Mouse (Mus musculus) macrophage (primary cell): ENCODE results near the gene Gbf1. TPM values are rescaled to one million over a fixed set of nuclear protein-coding genes. Genes with fewer than 3 reads are reported as not detected.
"Not testable (repeated sequence)": the region's sequence is repeated elsewhere in the genome, so short reads cannot be mapped to it uniquely, and the experiment has no call there.

Experiments
- H3K27ac ChIP-seq: fragments of 350-480 bp; formaldehyde crosslinking; 2 replicates; pipeline ENCODE4 v1.9.0; 2021
- H3K36me3 ChIP-seq: fragments of 350-480 bp; formaldehyde crosslinking; 2 replicates; pipeline ENCODE4 v1.9.0; 2021; ENCODE audit errors: inconsistent target
- H3K4me3 ChIP-seq: fragments of 350-480 bp; formaldehyde crosslinking; 2 replicates; pipeline ENCODE4 v1.9.0; 2021; ENCODE audit errors: inconsistent target
- H3K79me2 ChIP-seq: fragments of 350-480 bp; formaldehyde crosslinking; 2 replicates; pipeline ENCODE4 v1.9.0; 2021; ENCODE audit errors: inconsistent target
- WGBS: methylation state at CpG from one replicate; pipeline ENCODE4 v1.1.7; 2026; ENCODE audit warnings: inconsistent platforms; ENCODE audit not compliant: missing documents; 5-methylcytosine and 5-hydroxymethylcytosine counted together
- polyA plus RNA-seq: library from polyadenylated mRNA; stranded (reverse); fragments of 250-400 nt; gene quantifications from 3 replicates; pipeline ENCODE4 v1.2.4, GENCODE M21; 2018; ENCODE audit warnings: inconsistent platforms

Gene Gbf1
- polyA plus RNA-seq, 1 experiment from 2014 or later = 52.8 TPM

GRCm38 (mm10) chr19:46175173-46175572 lies 22.9 kb downstream of the Gbf1 start:
- peaks cover 5% of the 10 kb centered on the region; the same call in 1 of the 2 replicates for H3K36me3 ChIP-seq
- H3K27ac ChIP-seq = no peak overlapping the region
- no peaks in the 10 kb centered on the region for H3K79me2 ChIP-seq
- no peak overlapping the region for H3K4me3 ChIP-seq

- Histone ChIP-seq H3K27ac (no peak overlapping the region), H3K4me3 (no peak overlapping the region), H3K36me3 (no peaks in the 10 kb centered on the region), H3K79me2 (no peaks in the 10 kb centered on the region)
- 89% methylated on average over 5 of the region's 5 CpGs for WGBS
Measured at GRCm38 (mm10) chr19:46177046-46177445, 24.7 kb downstream of the Gbf1 start.

- Histone ChIP-seq H3K27ac (no peak overlapping the region), H3K36me3 (no peaks in the 10 kb centered on the region), H3K4me3 (no peak overlapping the region), H3K79me2 (no peaks in the 10 kb centered on the region)
- WGBS = 85% methylated on average over 2 of the region's 2 CpGs
Measured at GRCm38 (mm10) chr19:46180274-46180673, 28.0 kb downstream of the Gbf1 start.

GRCm38 (mm10) chr19:46182241-46182640 lies 29.9 kb downstream of the Gbf1 start:
- Histone ChIP-seq H3K27ac (no peak overlapping the region), H3K79me2 (no peaks in the 10 kb centered on the region), H3K36me3 (no peaks in the 10 kb centered on the region), H3K4me3 (no peak overlapping the region)
- WGBS = 98% methylated on average over 3 of the region's 3 CpGs

- no peaks in the 10 kb centered on the region for H3K36me3 ChIP-seq
- no peaks in the 10 kb centered on the region; the same call in 1 of the 2 replicates for H3K79me2 ChIP-seq
- no peak overlapping the region for H3K27ac ChIP-seq
- 26% methylated on average over 3 of the region's 3 CpGs for WGBS
- H3K4me3 ChIP-seq = no peak overlapping the region
Measured at GRCm38 (mm10) chr19:46186611-46187010, 34.3 kb downstream of the Gbf1 start.

GRCm38 (mm10) chr19:46187203-46187602 lies 34.9 kb downstream of the Gbf1 start:
- Histone ChIP-seq H3K36me3 (no peaks in the 10 kb centered on the region), H3K27ac (no peak overlapping the region), H3K79me2 (no peaks in the 10 kb centered on the region; the same call in 1 of the 2 replicates), H3K4me3 (no peak overlapping the region)
- 76% methylated on average over 2 of the region's 2 CpGs for WGBS

GRCm38 (mm10) chr19:46198293-46198692 lies 46.0 kb downstream of the Gbf1 start:
- WGBS = 100% methylated on average over 3 of the region's 3 CpGs
- H3K27ac ChIP-seq = no peak overlapping the region
- H3K4me3 ChIP-seq = no peak overlapping the region
- H3K79me2 ChIP-seq = no peaks in the 10 kb centered on the region
- H3K36me3 ChIP-seq = no peaks in the 10 kb centered on the region

GRCm38 (mm10) chr19:46198891-46199290 lies 46.6 kb downstream of the Gbf1 start:
- H3K4me3 ChIP-seq = no peak overlapping the region

GRCm38 (mm10) chr19:46204166-46204565 lies 51.9 kb downstream of the Gbf1 start:
- Histone ChIP-seq H3K27ac (no peak overlapping the region), H3K36me3 (no peaks in the 10 kb centered on the region), H3K4me3 (no peak overlapping the region), H3K79me2 (no peaks in the 10 kb centered on the region)
- WGBS = 97% methylated on average over 6 of the region's 6 CpGs

More at GRCm38 (mm10) chr19:46198891-46199290, 46.6 kb downstream of the Gbf1 start:
- WGBS = 51% methylated on average over 5 of the region's 5 CpGs
- Histone ChIP-seq H3K79me2 (no peaks in the 10 kb centered on the region), H3K36me3 (no peaks in the 10 kb centered on the region), H3K27ac (no peak overlapping the region)

GRCm38 (mm10) chr19:46205680-46206079 lies 53.4 kb downstream of the Gbf1 start:
- no peak overlapping the region for H3K27ac ChIP-seq
- no peak overlapping the region for H3K4me3 ChIP-seq
- 96% methylated on average over 5 of the region's 6 CpGs for WGBS

GRCm38 (mm10) chr19:46210951-46211350 lies 58.6 kb downstream of the Gbf1 start:
- Histone ChIP-seq H3K79me2 (no peaks in the 10 kb centered on the region), H3K4me3 (no peak overlapping the region), H3K27ac (no peak overlapping the region), H3K36me3 (no peaks in the 10 kb centered on the region)

More at GRCm38 (mm10) chr19:46205680-46206079, 53.4 kb downstream of the Gbf1 start:
- H3K79me2 ChIP-seq = no peaks in the 10 kb centered on the region
- H3K36me3 ChIP-seq = no peaks in the 10 kb centered on the region

- Histone ChIP-seq H3K36me3 (no peaks in the 10 kb centered on the region), H3K27ac (no peak overlapping the region), H3K79me2 (no peaks in the 10 kb centered on the region), H3K4me3 (no peak overlapping the region)
- WGBS = 76% methylated on average over 5 of the region's 5 CpGs
Measured at GRCm38 (mm10) chr19:46214541-46214940, 62.2 kb downstream of the Gbf1 start.

GRCm38 (mm10) chr19:46215401-46215800 lies 63.1 kb downstream of the Gbf1 start:
- no peaks in the 10 kb centered on the region for H3K36me3 ChIP-seq
- no peaks in the 10 kb centered on the region for H3K79me2 ChIP-seq
- H3K4me3 ChIP-seq = no peak overlapping the region
- no peak overlapping the region for H3K27ac ChIP-seq
- WGBS = 90% methylated on average over 3 of the region's 3 CpGs

- H3K4me3 ChIP-seq = no peak overlapping the region
- H3K79me2 ChIP-seq = no peaks in the 10 kb centered on the region
- 100% methylated on average over 1 of the region's 1 CpGs for WGBS
- H3K27ac ChIP-seq = no peak overlapping the region
- no peaks in the 10 kb centered on the region for H3K36me3 ChIP-seq
Measured at GRCm38 (mm10) chr19:46216716-46217115, 64.4 kb downstream of the Gbf1 start.

GRCm38 (mm10) chr19:46217347-46217746 lies 65.0 kb downstream of the Gbf1 start:
- H3K27ac ChIP-seq, H3K36me3 ChIP-seq, H3K4me3 ChIP-seq, H3K79me2 ChIP-seq: not testable (repeated sequence)

- Histone ChIP-seq H3K79me2 (no peaks in the 10 kb centered on the region), H3K4me3 (no peak overlapping the region), H3K27ac (no peak overlapping the region), H3K36me3 (no peaks in the 10 kb centered on the region)
- WGBS = 98% methylated on average over 5 of the region's 5 CpGs
Measured at GRCm38 (mm10) chr19:46220116-46220515, 67.8 kb downstream of the Gbf1 start.
